Mouse (Mus musculus): ENCODE measurements around the gene Tnp1.

DNA sequence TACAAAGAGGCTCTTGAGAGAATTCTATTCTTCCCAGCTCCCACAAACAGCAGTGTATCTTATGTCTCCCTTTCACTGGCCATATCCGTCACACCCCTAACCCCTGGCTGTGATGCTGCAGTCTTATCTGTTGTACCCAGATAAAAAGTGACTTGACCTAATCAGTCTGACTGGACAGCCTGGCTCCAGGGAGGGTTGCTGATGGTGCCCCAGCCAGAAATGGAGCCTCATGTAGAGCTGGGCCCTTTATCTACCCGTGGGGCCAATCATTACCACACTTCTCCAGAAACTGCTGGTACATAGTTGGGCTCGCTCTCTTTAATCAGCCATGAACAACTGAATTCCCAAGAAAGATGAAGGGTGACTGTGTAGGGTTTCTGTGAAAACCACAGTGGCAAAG lies 22.8 kb upstream of the Tnp1 start:
- no peak for TF ChIP-seq POLR2A (IDR thresholded peaks at IDR 0.05; ENCODE audit: extremely low read depth, insufficient read depth, low read length)
- TF ChIP-seq CTCF (IDR thresholded peaks at IDR 0.05; ENCODE audit: low read depth, low read length) = no peak
